Mouse (Mus musculus): ENCODE measurements around the gene Ms4a14.
"Not testable (repeated sequence)": the region's sequence is repeated elsewhere in the genome, so short reads cannot be mapped to it uniquely, and the experiment has no call there.

Gene Ms4a14

DNA sequence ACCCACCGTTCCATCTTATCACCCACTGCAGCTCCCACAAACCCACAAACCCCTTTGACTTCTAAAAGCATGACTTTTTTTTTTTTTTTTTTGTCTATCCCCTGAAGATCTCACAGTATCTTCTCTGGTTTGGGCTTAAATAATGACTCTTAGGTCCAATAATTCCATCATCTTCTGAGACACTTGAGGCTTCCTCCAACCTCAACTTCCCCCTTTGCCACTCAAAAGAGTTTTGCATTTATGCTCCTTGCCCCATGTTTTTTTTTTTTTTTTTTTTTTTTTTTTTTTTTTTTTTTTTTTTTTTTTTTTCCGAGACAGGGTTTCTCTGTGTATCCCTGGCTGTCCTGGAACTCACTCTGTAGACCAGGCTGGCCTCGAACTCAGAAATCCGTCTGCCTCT lies 51.3 kb downstream of the Ms4a14 start:
- DNase-seq: not testable (repeated sequence)

DNA sequence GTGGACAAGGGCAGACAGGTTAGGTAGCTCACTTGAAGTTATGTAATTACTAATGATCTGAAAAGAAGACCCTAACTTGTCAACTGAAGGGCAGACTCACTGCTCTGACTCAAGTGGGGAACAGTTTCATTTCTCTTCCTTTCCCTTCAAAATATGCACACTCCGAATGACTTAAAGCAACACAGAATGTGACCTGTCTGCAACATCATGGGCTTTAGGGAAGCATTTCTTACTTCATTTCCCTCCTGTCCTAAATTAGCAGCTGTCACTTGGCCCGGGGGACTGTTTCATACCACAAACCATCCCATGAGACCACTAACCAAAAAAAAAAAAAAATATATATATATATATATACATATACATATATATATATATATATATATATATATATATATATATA lies 52.7 kb downstream of the Ms4a14 start:
- no peak for DNase-seq

Data from kidney, adult 8-10 months (tissue).